Mouse (Mus musculus) embryo, embryonic 9.5 days (tissue): ENCODE data around the gene Fam227b.
A peak's percentile ranks its signal among the peaks of the same experiment; 100 is the strongest.

Source experiments
- DNase-seq: peaks from one replicate; pipeline ENCODE4 v3.0.0-alpha.2; 2017; ENCODE audit errors: extremely low spot score

Gene Fam227b

DNA sequence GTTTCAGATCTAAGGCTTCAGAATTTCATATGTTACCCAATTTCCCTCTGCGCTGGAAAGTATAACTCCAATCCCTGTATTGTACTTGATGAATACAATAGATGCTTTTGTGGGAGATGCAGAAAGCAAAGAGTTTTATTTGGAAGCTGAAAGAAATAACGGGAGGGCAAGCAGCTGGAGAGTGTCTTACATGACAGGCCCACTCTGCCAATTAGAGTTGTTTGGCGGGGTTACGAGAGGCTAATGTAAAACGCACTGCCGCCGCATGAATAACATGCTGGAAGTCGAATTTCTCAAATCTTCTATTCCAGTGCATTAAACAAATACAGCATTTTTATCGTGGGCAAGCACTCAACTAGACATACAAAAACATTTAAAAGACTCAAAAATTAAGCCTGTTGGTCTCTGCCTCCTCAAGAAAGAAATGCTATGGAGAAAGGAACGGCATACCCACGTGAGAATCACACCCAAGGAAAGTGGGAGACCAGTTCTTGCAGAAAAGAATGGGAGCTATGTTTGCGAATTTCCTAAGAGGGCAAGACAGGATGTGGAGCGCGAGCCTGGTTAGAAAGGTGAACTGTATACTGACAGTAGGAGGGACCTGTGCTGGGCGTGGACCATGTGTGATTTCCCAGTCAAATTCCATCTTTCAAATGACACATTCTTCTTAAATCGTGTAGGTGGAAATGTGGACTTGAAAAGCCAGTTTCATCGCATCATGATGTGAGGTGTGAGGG lies 90.6 kb downstream of the Fam227b start:
- DNase-seq: no peak

DNA sequence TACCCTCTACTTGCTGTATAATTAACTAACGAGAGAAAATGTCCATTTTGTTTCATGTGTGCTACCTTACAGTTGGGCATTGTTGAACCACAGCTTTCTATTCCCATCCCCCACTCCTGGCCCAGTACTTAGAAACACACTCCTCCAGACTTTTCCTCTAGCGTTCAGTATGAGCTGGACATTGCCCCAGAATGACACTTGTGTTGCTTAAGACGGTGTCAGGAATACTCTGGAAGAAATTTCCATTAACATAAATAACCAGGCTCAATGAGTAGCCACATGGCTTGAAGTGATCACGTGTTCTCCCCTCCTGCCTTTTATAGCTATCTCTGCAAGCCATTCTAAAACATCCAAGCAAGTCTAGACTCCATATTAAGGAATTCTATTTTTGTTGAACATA lies 91.2 kb downstream of the Fam227b start:
- DNase-seq: no peak

- no peak for DNase-seq
Observed at GRCm38 (mm10) chr2:126053657-126054056, 98.1 kb downstream of the Fam227b start.

- DNase-seq: peak; percentile 59
Observed at GRCm38 (mm10) chr2:126052749-126053557, 98.9 kb downstream of the Fam227b start.

- no peak for DNase-seq
Observed at GRCm38 (mm10) chr2:126045621-126046020, 106.2 kb downstream of the Fam227b start.

DNA sequence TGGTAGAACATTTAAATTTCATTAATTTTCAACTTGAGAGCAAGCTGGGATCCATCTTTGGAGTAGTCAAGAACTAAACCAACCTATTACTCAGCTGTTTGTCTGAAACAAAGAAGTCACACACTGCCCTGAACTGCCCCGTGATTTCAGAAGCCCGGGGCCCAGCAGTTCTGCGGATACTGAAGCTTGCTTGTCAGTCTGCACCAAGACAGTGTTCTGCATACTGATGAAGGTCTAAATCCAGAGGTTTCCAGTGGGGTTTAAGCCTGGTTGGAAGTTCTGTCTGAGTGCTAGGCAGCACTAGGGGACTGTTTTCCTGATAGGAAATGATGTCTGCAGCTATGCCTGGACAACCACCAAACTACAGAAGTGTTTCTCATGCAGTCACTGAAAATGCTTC lies 109.1 kb downstream of the Fam227b start:
- DNase-seq: no peak

GRCm38 (mm10) chr2:126041237-126041636 lies 110.6 kb downstream of the Fam227b start:
- no peak for DNase-seq

DNA sequence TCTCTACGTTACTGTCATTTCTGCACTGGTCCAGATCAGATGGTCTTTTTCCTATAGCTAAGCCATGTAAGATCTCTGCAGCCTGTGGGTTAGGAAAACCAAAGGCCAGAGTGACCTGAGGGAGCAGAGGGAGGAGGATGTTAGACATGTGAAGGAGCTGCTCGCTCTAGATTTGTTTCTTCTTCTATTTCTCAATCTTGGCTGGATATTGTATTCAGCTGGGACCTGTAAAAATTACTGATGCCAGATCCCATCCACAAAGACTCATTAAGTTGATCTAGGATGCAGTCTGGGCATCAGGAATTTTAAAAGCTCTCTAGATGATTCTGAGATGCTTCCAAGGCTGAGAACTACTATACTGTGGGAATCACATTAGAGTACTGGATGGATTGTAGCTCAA lies 111.2 kb downstream of the Fam227b start:
- DNase-seq: no peak

- DNase-seq: no peak
Observed at GRCm38 (mm10) chr2:126039414-126039891, 112.4 kb downstream of the Fam227b start.

- no peak for DNase-seq
Observed at GRCm38 (mm10) chr2:126038221-126039000, 113.4 kb downstream of the Fam227b start.

- no peak for DNase-seq
Observed at GRCm38 (mm10) chr2:126036121-126036520, 115.7 kb downstream of the Fam227b start.

DNA sequence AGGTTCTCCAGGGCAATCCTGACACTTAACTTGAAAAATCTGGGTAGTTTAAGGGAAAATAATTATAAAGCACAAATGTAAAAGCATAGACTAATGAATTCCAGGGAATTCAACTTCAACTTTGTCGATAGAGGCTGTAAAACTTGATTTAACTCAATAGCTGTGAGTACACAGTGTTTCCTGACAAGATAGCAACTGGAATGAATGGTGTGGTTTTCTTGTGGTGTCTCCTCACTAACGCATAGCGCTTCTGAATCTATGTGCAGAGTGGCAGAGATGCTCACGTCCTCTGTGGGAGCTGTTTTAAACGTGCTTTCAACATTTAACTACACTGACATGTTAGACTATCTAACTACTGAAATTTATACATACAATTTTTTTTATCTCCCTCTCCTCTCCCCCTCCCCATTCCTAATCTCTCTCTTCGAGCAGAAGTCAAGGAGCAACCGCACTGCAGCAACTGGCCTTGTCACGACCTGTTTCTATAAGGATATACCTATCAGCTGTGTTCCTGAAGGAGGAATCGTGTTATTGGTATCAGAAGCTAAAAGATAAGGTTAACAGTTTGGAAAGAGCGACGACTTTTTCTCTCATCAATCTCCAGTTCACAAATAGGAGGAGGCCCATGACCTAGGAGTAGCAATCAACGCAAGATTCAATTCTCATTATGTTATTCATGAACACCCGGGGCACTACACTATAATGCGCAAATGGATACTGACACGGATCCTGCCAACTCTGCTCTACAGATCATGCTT lies 116.6 kb downstream of the Fam227b start:
- no peak for DNase-seq

DNA sequence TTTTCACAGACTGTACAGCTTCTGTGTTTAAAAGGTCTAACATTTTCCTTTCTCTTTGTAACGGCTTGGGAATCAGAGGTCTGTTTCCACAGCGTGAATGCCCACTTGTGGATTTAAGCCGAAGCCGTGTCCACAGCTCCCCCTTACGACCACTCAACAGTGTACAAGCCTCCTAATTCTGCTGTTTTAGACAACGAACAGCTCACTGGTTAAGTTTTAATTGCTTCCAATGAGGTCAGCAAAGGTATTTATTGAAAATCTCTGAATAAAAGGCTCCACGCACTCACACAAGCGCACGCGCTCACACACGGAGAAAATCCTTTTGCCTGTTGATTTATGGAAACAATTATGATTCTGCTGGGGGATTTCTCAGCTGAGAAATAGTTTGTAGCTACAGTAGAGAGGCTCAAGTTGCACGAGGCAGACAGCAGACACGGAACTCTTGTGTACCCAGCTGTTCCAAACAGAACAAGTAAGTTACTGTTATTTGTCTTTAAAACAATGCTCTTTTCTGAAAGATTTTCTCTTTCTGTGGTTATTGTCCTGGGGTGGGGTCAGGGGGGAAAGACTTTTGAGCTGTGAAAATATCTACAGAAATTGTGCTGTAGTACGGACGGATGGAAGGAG lies 117.3 kb downstream of the Fam227b start, which contains the start of gene Fgf7:
TSS of gene Fgf7 (plus strand) at position 280 of the 627 bp plus-strand sequence.
- DNase-seq: no peak

DNA sequence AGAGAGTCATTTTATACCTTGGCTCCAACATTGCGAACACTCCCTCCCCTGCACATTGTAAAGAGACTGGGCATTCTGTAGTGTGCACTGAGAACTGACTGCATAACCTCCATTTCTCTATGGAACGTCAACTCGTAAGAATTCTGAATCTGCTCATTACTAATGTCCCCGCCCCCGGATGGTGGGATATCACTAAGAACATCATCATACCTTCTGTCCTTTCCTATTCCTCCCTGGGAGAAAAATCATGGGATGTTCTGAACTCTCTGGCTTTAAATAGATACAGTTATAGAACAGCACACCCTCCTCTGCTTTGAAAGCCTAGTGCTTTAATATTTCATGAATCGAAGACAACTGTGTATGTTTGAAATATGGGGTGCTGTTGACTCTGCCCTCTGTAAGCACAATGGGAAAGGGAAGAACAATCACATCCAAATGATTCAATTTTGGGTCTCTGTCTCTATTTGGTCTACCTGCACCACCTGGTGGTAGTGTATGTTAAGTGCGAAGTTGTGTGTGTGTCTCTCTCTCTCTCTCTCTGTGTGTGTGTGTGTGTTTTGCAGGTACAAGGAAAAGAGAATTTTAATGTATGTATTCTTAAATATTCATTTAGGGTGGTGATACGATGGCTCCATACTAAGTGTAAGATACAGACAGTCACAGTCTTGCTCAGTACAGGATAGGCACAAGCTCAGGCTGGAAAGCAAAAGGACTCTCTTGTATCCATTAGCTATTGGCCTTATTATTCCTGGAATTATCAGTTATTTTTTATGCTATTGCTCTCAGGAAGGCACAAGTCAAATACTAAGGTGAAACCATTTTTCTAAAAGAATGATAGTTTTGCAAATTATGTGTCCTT lies 118.5 kb downstream of the Fam227b start:
- DNase-seq: no peak

- no peak for DNase-seq
Observed at GRCm38 (mm10) chr2:126031186-126031900, 120.5 kb downstream of the Fam227b start.

DNA sequence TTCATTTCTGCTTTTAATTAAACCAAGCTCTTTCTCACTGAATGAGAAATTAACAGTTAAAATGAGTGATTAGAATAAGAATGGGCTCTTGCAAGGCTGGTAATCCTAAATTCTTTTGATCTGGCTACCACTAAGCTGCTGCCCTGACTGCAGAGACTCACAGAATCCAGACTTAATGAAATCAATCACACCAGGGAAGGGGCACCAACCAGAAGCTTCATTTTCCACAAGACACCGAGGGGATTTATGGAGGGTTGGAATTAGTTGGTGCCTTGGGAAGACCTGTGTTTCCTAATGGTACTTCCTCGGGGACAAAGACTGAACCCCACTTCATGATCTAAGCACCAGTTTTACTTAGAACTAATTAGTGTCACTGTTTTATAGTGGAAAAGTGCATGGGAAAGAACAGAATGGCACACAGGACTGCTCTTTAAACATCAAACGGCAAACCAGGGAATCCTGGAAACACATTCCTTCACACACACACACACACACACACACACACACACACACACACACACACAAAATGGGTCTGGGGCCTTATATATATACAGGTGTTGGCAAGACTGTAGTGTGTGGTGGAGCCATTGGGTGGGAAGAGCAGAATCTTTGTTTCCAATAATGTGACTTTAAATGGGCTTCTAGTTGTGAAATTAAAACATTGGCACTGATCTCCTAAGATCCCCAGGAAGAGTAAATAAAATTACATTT lies 135.9 kb downstream of the Fam227b start:
- no peak for DNase-seq

DNA sequence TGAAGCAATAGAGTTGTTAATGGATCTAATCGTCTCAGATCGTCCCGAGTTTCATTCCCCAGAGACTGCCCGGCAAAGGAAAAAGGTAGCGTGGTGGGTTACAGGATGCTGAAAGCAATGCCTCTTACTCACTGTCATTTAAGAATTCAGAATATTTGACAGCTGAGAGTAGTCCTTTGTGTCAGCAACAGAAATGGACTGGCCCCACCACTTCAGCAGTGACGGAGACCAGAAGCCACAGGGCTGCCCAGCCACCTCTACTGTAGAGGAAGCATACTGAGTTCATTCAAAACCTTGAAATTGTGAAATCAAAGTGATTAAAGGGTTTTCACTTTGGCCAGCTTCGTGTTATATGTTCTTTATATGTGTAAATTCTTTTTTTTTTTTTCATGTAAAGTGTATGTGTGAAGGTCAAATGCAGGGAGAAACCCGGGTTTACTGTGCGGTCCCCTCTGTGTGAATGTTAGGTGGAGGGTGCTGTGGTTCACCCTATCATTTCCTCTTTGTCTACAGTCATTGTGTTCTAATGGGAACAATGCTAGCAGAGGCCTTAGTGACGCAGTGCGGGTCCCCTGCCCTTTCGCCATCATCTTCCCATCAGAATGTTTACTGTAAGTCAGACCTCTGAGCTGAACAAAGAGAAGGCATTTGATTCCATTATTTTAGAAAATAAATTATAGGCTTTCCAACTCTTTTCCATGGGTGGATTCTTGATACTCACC lies 136.7 kb downstream of the Fam227b start:
- DNase-seq: no peak

DNA sequence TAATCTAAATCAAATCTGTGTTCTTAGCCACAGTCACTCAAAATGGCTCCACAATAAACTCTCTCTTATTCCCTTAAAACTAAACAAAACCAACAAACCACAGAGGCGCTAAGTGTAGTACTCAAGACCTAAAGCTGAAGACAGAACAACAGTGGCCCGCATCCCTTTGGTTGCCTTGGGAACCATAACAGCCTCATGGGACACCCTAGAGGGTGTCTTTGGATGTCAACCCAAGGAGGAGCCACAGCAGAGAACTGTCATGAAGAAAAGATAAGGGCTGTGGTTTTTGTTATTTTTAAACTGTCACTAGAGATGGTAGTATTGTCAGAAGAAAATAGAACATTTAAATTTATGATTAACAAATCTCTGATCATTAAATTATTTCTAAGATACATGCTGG lies 145.1 kb downstream of the Fam227b start:
- no peak for DNase-seq
